Comparison of ENCODE assay signal across 19 mouse cellular contexts in genomic region chr1:157092140-157092539, GRCm38 (mm10). TPM values are rescaled to one million over a fixed set of nuclear protein-coding genes. Genes with fewer than 3 reads are reported as not detected.
DNase-seq lines count a peak whose midpoint lies in the region; ATAC-seq and TF ChIP-seq lines count a peak whose summit lies in the region.
"Had no signal": no experiment of that assay in that cellular context is flagged by ENCODE, and none has a peak within 500 bp of the region (broad histone marks: within the 10 kb centered on the region; RNA-seq: fewer than 3 reads in every experiment).

No protein-coding gene starts in this region.

- no peak for DNase-seq in kidney, postnatal 0 days (ENCODE audit: low spot score)
- DNase-seq in midbrain, embryonic 11.5 days (ENCODE audit: low spot score, missing footprints) = peak; percentile 82
- no peak for DNase-seq in midbrain, embryonic 10.5 days (ENCODE audit: low spot score)
- no peak for DNase-seq in right cerebral cortex, postnatal 4 days
- no peak for DNase-seq in T-cell, adult 2 months (ENCODE audit: low spot score)
- DNase-seq: cerebellum, adult 11 months; cerebellum, postnatal 36 days; kidney, adult 18-20 months; lung, postnatal 4 days had no signal

- ATAC-seq in kidney, postnatal 0 days (replicated peaks; ENCODE audit: low FRiP score, low read depth) = no peak
- no peak for ATAC-seq in kidney, embryonic 15.5 days (replicated peaks; ENCODE audit: low FRiP score)
- ATAC-seq in midbrain, embryonic 11.5 days (ENCODE audit: low FRiP score) = no peak
- ATAC-seq in erythroid progenitor cell, adult 5-6 weeks (replicated peaks; ENCODE audit: low FRiP score, poor library complexity, severe bottlenecking) = 0 out of 2 replicates have a peak, but pooled peaks have one; percentile 49
- ATAC-seq: midbrain, embryonic 16.5 days had no signal

- H3K36me3 ChIP-seq in kidney, postnatal 0 days (ENCODE audit: insufficient read depth, low read length) = no peaks in the 10 kb centered on the region
- no peaks in the 10 kb centered on the region for H3K36me3 ChIP-seq in kidney, embryonic 15.5 days
- no peaks in the 10 kb centered on the region for H3K36me3 ChIP-seq in midbrain, embryonic 11.5 days (ENCODE audit: control insufficient read depth, insufficient read depth, low read length)
- no peaks in the 10 kb centered on the region for H3K36me3 ChIP-seq in midbrain, embryonic 10.5 days
- H3K36me3 ChIP-seq: embryonic facial prominence, embryonic 12.5 days; heart, embryonic 15.5 days; hindbrain, embryonic 13.5 days; neural tube, embryonic 12.5 days had no signal

- TF ChIP-seq CTCF in kidney, postnatal 0 days (IDR thresholded peaks at IDR 0.05; ENCODE audit: low read depth) = peak; percentile 40; the same call in 1 of the 2 replicates

- no peak overlapping the region for H3K9ac ChIP-seq in kidney, postnatal 0 days (ENCODE audit: low read depth, low read length)
- no peak overlapping the region for H3K9ac ChIP-seq in kidney, embryonic 15.5 days
- no peak overlapping the region for H3K9ac ChIP-seq in midbrain, embryonic 11.5 days (ENCODE audit: low read length)
- H3K9ac ChIP-seq: embryonic facial prominence, embryonic 12.5 days; heart, embryonic 15.5 days; hindbrain, embryonic 13.5 days; neural tube, embryonic 12.5 days had no signal

- H3K4me3 ChIP-seq in kidney, postnatal 0 days (replicated peaks; ENCODE audit: low read depth, low read length) = no peak overlapping the region
- H3K4me3 ChIP-seq in kidney, embryonic 15.5 days (replicated peaks) = no peak overlapping the region
- H3K4me3 ChIP-seq in midbrain, embryonic 11.5 days (ENCODE audit: low read depth, low read length) = no peak overlapping the region
- H3K4me3 ChIP-seq in midbrain, embryonic 10.5 days = no peak overlapping the region
- H3K4me3 ChIP-seq: embryonic facial prominence, embryonic 12.5 days; heart, embryonic 15.5 days; hindbrain, embryonic 13.5 days; neural tube, embryonic 12.5 days had no signal

- H3K27ac ChIP-seq in kidney, postnatal 0 days = no peak overlapping the region
- no peak overlapping the region for H3K27ac ChIP-seq in kidney, embryonic 15.5 days
- H3K27ac ChIP-seq in midbrain, embryonic 11.5 days (ENCODE audit: low read depth, low read length) = no peak overlapping the region
- no peak overlapping the region for H3K27ac ChIP-seq in midbrain, embryonic 10.5 days (replicated peaks)
- H3K27ac ChIP-seq: embryonic facial prominence, embryonic 12.5 days; heart, embryonic 15.5 days; hindbrain, embryonic 13.5 days; neural tube, embryonic 12.5 days had no signal

- H3K4me2 ChIP-seq in kidney, postnatal 0 days (ENCODE audit: low read length) = no peak overlapping the region
- no peak overlapping the region for H3K4me2 ChIP-seq in kidney, embryonic 15.5 days
- no peak overlapping the region for H3K4me2 ChIP-seq in midbrain, embryonic 11.5 days
- H3K4me2 ChIP-seq: embryonic facial prominence, embryonic 12.5 days; heart, embryonic 15.5 days; hindbrain, embryonic 13.5 days; neural tube, embryonic 12.5 days had no signal

- no peaks in the 10 kb centered on the region for H3K4me1 ChIP-seq in kidney, postnatal 0 days (replicated peaks; ENCODE audit: insufficient read depth, low read length)
- H3K4me1 ChIP-seq in kidney, embryonic 15.5 days = no peaks in the 10 kb centered on the region
- no peaks in the 10 kb centered on the region for H3K4me1 ChIP-seq in midbrain, embryonic 11.5 days (ENCODE audit: control insufficient read depth, insufficient read depth, low read length)
- no peaks in the 10 kb centered on the region for H3K4me1 ChIP-seq in midbrain, embryonic 10.5 days
- H3K4me1 ChIP-seq: embryonic facial prominence, embryonic 12.5 days; heart, embryonic 15.5 days; hindbrain, embryonic 13.5 days; neural tube, embryonic 12.5 days had no signal

- H3K27me3 ChIP-seq in kidney, postnatal 0 days (ENCODE audit: insufficient read depth, low read length) = no peaks in the 10 kb centered on the region
- H3K27me3 ChIP-seq in kidney, embryonic 15.5 days = no peaks in the 10 kb centered on the region
- H3K27me3 ChIP-seq in midbrain, embryonic 11.5 days (ENCODE audit: control insufficient read depth, insufficient read depth, low read length) = no peaks in the 10 kb centered on the region
- no peaks in the 10 kb centered on the region for H3K27me3 ChIP-seq in midbrain, embryonic 10.5 days (ENCODE audit: low read depth, poor library complexity, severe bottlenecking)
- H3K27me3 ChIP-seq: embryonic facial prominence, embryonic 12.5 days; heart, embryonic 15.5 days; hindbrain, embryonic 13.5 days; neural tube, embryonic 12.5 days had no signal

- WGBS in kidney, postnatal 0 days = 68% methylated on average over 4 of the region's 4 CpGs
- WGBS in kidney, embryonic 15.5 days = 66% methylated on average over 4 of the region's 4 CpGs
- WGBS in midbrain, embryonic 11.5 days = 57% methylated on average over 4 of the region's 4 CpGs
- 56% methylated on average over 4 of the region's 4 CpGs for WGBS in midbrain, embryonic 10.5 days

- H3K9me3 ChIP-seq in kidney, postnatal 0 days (replicated peaks; ENCODE audit: low read length) = no peaks in the 10 kb centered on the region
- no peaks in the 10 kb centered on the region for H3K9me3 ChIP-seq in kidney, embryonic 15.5 days (replicated peaks)
- no peaks in the 10 kb centered on the region for H3K9me3 ChIP-seq in midbrain, embryonic 11.5 days (ENCODE audit: control insufficient read depth, low read length)
- no peaks in the 10 kb centered on the region for H3K9me3 ChIP-seq in midbrain, embryonic 10.5 days (replicated peaks)
- H3K9me3 ChIP-seq: embryonic facial prominence, embryonic 12.5 days; heart, embryonic 15.5 days; hindbrain, embryonic 13.5 days; neural tube, embryonic 12.5 days had no signal

RNA-seq across cellular contexts. Expression of gene Tex35, which starts 16.3 kb away (rescaled TPM):
- polyA plus RNA-seq in kidney, postnatal 0 days (2015; fragmentation: Nextera tagmentation; extraction: Ambion mirVana) = not detected in 2 replicates
- polyA plus RNA-seq in kidney, embryonic 15.5 days (2015; fragmentation: Nextera tagmentation; extraction: Ambion mirVana) = not detected in 2 replicates
- not detected in 2 replicates for polyA plus RNA-seq in midbrain, embryonic 11.5 days (2014; fragmentation: Nextera tagmentation; extraction: Ambion mirVana)
- not detected in 2 replicates for polyA plus RNA-seq in midbrain, embryonic 10.5 days (2016; fragmentation: Nextera tagmentation; extraction: Ambion mirVana)
- not detected in 2 replicates for total RNA-seq in erythroid progenitor cell, adult 5-6 weeks (2015; ENCODE audit: low replicate concordance)
- not detected in 2 replicates for total RNA-seq in erythroid progenitor cell, adult 5-6 weeks (2017; ENCODE audit: low replicate concordance)
- total RNA-seq: adrenal gland, postnatal 4 days had no signal
- polyA plus RNA-seq: embryonic facial prominence, embryonic 12.5 days; heart, embryonic 15.5 days; hindbrain, embryonic 13.5 days; limb, embryonic 14.5 days; midbrain, embryonic 16.5 days; neural tube, embryonic 12.5 days; thymus, postnatal 0 days had no signal
